Mouse (Mus musculus) cortical plate, adult 2 months (tissue): ENCODE data around the gene Acvr1.

ENCODE experiments used
- CTCF ChIP-seq: fragments of 200-500 bp; IDR thresholded peaks from 2 replicates; pipeline ENCODE4 v1.5.1; 2011; ENCODE audit warnings: mild to moderate bottlenecking, control low read depth, low read length; ENCODE audit not compliant: insufficient read depth; ENCODE audit errors: extremely low read depth
- POLR2A ChIP-seq: fragments of 200-500 bp; IDR thresholded peaks from 2 replicates; pipeline ENCODE4 v1.6.1; 2011; ENCODE audit warnings: mild to moderate bottlenecking, low read length, control low read depth; ENCODE audit not compliant: insufficient read depth; ENCODE audit errors: extremely low read depth

DNA sequence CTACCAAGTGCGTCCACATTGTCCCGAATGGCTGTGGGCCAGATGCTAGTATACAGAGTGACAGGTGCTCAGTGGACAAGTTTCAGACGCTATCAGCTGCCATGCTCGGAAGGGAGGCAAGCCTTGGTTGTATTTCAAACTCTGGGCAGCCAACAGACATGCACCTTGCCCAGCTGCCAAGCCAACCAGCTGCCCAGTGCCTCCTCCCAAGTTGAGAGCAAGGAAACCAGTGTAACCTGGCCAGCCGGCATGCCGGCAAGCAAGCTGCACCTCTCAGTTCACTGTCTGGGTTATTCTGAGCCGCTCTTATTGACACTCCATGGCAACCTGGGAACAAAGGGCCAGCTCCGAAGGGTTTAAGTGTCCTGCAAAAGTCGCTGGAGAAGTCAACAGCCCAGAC, 77.7 kb downstream of the Acvr1 start:
- TF ChIP-seq CTCF (no peak), POLR2A (no peak)
